Mouse (Mus musculus) MEL (cell line): ENCODE measurements around the gene Tmem170b. TPM values are rescaled to one million over a fixed set of nuclear protein-coding genes. Genes with fewer than 3 reads are reported as not detected.

Source experiments
- DNase-seq: peaks from one replicate; pipeline ENCODE4 v3.0.0; 2011; ENCODE audit warnings: low read depth, low spot score
- H3K27ac ChIP-seq: 2 replicates; pipeline ENCODE4 v1.5.1; 2012; ENCODE audit warnings: low read depth, mild to moderate bottlenecking, control low read depth, low read length, moderate library complexity; ENCODE audit not compliant: control insufficient read depth
- H3K27me3 ChIP-seq, 2 experiments: fragments of 150-350 bp in 1 of 2; sonication (generic) in 1 of 2; 2 replicates each; pipeline ENCODE4 v1.6.1; 2012; ENCODE audit warnings: low read length in 2 of 2, mild to moderate bottlenecking in 2 of 2, improper control_type of control experiment in 1 of 2, moderate library complexity in 1 of 2; ENCODE audit not compliant: insufficient read depth in 2 of 2, control insufficient read depth in 1 of 2
- H3K36me3 ChIP-seq, 2 experiments: 2 replicates each; pipeline ENCODE4 v1.6.1; 2012 to 2014; ENCODE audit warnings: low read length in 2 of 2, improper control_type of control experiment in 1 of 2, inconsistent platforms in 1 of 2, mild to moderate bottlenecking in 1 of 2; ENCODE audit not compliant: insufficient read depth in 2 of 2, control insufficient read depth in 1 of 2
- H3K4me1 ChIP-seq, 2 experiments: fragments of 150-350 bp in 1 of 2; sonication (generic) in 1 of 2; 2 replicates each; pipeline ENCODE4 v1.6.1; 2012; ENCODE audit warnings: low read length in 2 of 2, improper control_type of control experiment in 1 of 2, mild to moderate bottlenecking in 1 of 2; ENCODE audit not compliant: insufficient read depth in 2 of 2, control insufficient read depth in 1 of 2
- H3K4me3 ChIP-seq, 2 experiments: fragments of 150-350 bp in 1 of 2; sonication (generic) in 1 of 2; 2 replicates each; pipeline ENCODE4 v1.5.1; 2012; ENCODE audit warnings: low read depth in 2 of 2, low read length in 2 of 2, mild to moderate bottlenecking in 2 of 2, moderate library complexity in 2 of 2, control low read depth in 1 of 2, improper control_type of control experiment in 1 of 2; ENCODE audit not compliant: control insufficient read depth in 1 of 2, insufficient read depth in 1 of 2
- H3K79me2 ChIP-seq: 2 replicates; pipeline ENCODE4 v1.6.1; 2012; ENCODE audit warnings: mild to moderate bottlenecking, low read length, moderate library complexity; ENCODE audit not compliant: control insufficient read depth, poor library complexity, insufficient read depth
- H3K9ac ChIP-seq: 2 replicates; pipeline ENCODE4 v1.6.1; 2012; ENCODE audit warnings: low read depth, mild to moderate bottlenecking, control low read depth, low read length, moderate library complexity; ENCODE audit not compliant: control insufficient read depth, poor library complexity, severe bottlenecking
- H3K9me3 ChIP-seq: fragments of 150-350 bp; sonication (generic); replicated peaks from 2 replicates; pipeline ENCODE4 v1.6.1; 2012; ENCODE audit warnings: mild to moderate bottlenecking, low read length, improper control_type of control experiment, moderate library complexity; ENCODE audit not compliant: insufficient read depth
- BHLHE40 ChIP-seq: IDR thresholded peaks from 2 replicates; pipeline ENCODE4 v1.6.1; 2012; ENCODE audit warnings: low read depth, mild to moderate bottlenecking, inconsistent platforms, low read length, improper control_type of control experiment, borderline replicate concordance
- CHD1 ChIP-seq: IDR thresholded peaks from 2 replicates; pipeline ENCODE4 v1.6.1; 2012; ENCODE audit warnings: low read depth, mild to moderate bottlenecking, inconsistent platforms, low read length, improper control_type of control experiment
- CHD2 ChIP-seq: IDR thresholded peaks from 2 replicates; pipeline ENCODE4 v1.6.1; 2011; ENCODE audit warnings: low read length, improper control_type of control experiment
- E2F4 ChIP-seq: IDR thresholded peaks from 2 replicates; pipeline ENCODE4 v1.6.1; 2011; ENCODE audit warnings: low read depth, low read length, improper control_type of control experiment, borderline replicate concordance
- EP300 ChIP-seq, 2 experiments: IDR thresholded peaks; 2 replicates each; pipeline ENCODE4 v1.6.1; 2011; ENCODE audit warnings: improper control_type of control experiment in 2 of 2, low read length in 2 of 2, low read depth in 1 of 2, mild to moderate bottlenecking in 1 of 2
- HCFC1 ChIP-seq: IDR thresholded peaks from 2 replicates; pipeline ENCODE4 v1.6.1; 2012; ENCODE audit warnings: low read depth, mild to moderate bottlenecking, inconsistent platforms, low read length, improper control_type of control experiment, moderate library complexity
- SIN3A ChIP-seq: IDR thresholded peaks from 2 replicates; pipeline ENCODE4 v1.6.1; 2012; ENCODE audit warnings: low read length, improper control_type of control experiment, inconsistent platforms
- SMC3 ChIP-seq: IDR thresholded peaks from 2 replicates; pipeline ENCODE4 v1.6.1; 2011; ENCODE audit warnings: low read depth, low read length, improper control_type of control experiment
- ZC3H11A ChIP-seq: IDR thresholded peaks from 2 replicates; pipeline ENCODE4 v1.6.1; 2012; ENCODE audit warnings: low read depth, mild to moderate bottlenecking, inconsistent platforms, low read length, improper control_type of control experiment
- ZKSCAN1 ChIP-seq: IDR thresholded peaks from 2 replicates; pipeline ENCODE4 v1.6.1; 2012; ENCODE audit warnings: low read depth, mild to moderate bottlenecking, inconsistent platforms, low read length, improper control_type of control experiment, moderate library complexity
- polyA plus RNA-seq, 2 experiments: library from polyadenylated mRNA; stranded (reverse) in 1 of 2; unstranded in 1 of 2; fragments of >175 nt in 1 of 2; fragments of >200 nt in 1 of 2; gene quantifications; 2 replicates each; pipeline versions ENCODE4 v1.2.1 to v1.2.4; 2012; ENCODE audit warnings: low replicate concordance in 2 of 2, low read depth in 1 of 2; ENCODE audit not compliant: insufficient read length in 2 of 2, insufficient read depth in 1 of 2, missing spikeins in 1 of 2
- total RNA-seq: library from RNA; depleted of rRNA; stranded (reverse); fragments of 300-350 nt; gene quantifications from 2 replicates; pipeline ENCODE4 v1.2.3, GENCODE M21; 2012

The Tmem170b gene
- total and polyA plus RNA-seq, 3 experiments: 5.2 to 7.0 TPM; not detected in 1

- Histone ChIP-seq H3K27ac (no peak overlapping the region), H3K36me3 (no peaks in the 10 kb centered on the region), H3K4me3 (peak overlapping the region; percentile 28 to 51; a peak in 3 of 4 replicates), H3K79me2 (no peaks in the 10 kb centered on the region), H3K4me1 (no peaks in the 10 kb centered on the region)
- DNase-seq: peak; percentile 6
- TF ChIP-seq E2F4: no peak
- no peak for TF ChIP-seq HCFC1
- TF ChIP-seq SIN3A: no peak
- TF ChIP-seq ZKSCAN1: peak; percentile 74
- TF ChIP-seq, all 39 proteins: peak for 1
- H3K9ac ChIP-seq: peak overlapping the region; percentile 15
- no peaks in the 10 kb centered on the region for H3K9me3 ChIP-seq
- no peaks in the 10 kb centered on the region; a peak in 1 of 4 replicates for H3K27me3 ChIP-seq
These were observed 21.9 kb upstream of the Tmem170b start for GRCm38 (mm10) chr13:41583666-41584357.

DNA sequence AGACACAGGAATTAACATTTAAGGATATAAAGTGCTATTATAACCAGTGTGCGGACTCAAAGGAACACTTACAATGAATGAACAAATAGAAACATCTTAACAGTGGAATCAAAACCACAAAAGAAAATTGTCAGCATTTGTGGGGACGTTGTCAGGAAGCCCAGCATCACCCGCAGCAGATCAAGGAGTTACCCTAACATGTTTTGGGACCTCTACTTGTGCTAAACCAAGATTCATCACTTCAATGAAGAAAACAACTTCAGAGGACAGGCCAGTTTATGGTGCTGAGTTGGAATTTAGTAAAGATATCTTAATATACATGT lies 21.4 kb upstream of the Tmem170b start:
- Histone ChIP-seq H3K9ac (no peak overlapping the region), H3K27me3 (no peaks in the 10 kb centered on the region; a peak in 1 of 4 replicates), H3K79me2 (no peaks in the 10 kb centered on the region), H3K4me1 (no peaks in the 10 kb centered on the region), H3K4me3 (no peak overlapping the region), H3K27ac (no peak overlapping the region), H3K9me3 (no peaks in the 10 kb centered on the region), H3K36me3 (no peaks in the 10 kb centered on the region)
- no peak for DNase-seq
- TF ChIP-seq ZC3H11A: no peak

- TF ChIP-seq EP300 (IDR thresholded peaks at IDR 0.05; ENCODE audit: low read depth in 1 of 2, low read length in 2 of 2) (no peak), BHLHE40 (no peak), CHD2 (no peak), CHD1 (no peak), SMC3 (no peak)
- TF ChIP-seq, all 39 proteins: peak for 0
These were observed 20.8 kb upstream of the Tmem170b start for GRCm38 (mm10) chr13:41584896-41585295.

More at GRCm38 (mm10) chr13:41584896-41585295, 20.8 kb upstream of the Tmem170b start:
- Histone ChIP-seq H3K4me1 (no peaks in the 10 kb centered on the region), H3K9me3 (no peaks in the 10 kb centered on the region), H3K4me3 (no peak overlapping the region), H3K36me3 (no peaks in the 10 kb centered on the region), H3K27me3 (no peaks in the 10 kb centered on the region; a peak in 1 of 4 replicates), H3K79me2 (no peaks in the 10 kb centered on the region), H3K9ac (no peak overlapping the region), H3K27ac (no peak overlapping the region)
- no peak for DNase-seq
